Mouse (Mus musculus) MEL (cell line): Measurements from ENCODE around the gene 1520401A03Rik. TPM values are rescaled to one million over a fixed set of nuclear protein-coding genes. Genes with fewer than 3 reads are reported as not detected.

ENCODE experiments used
- DNase-seq: peaks from one replicate; pipeline ENCODE4 v3.0.0; 2011; ENCODE audit warnings: low read depth, low spot score
- H3K27ac ChIP-seq: 2 replicates; pipeline ENCODE4 v1.5.1; 2012; ENCODE audit warnings: low read depth, mild to moderate bottlenecking, control low read depth, low read length, moderate library complexity; ENCODE audit not compliant: control insufficient read depth
- H3K27me3 ChIP-seq, 2 experiments: fragments of 150-350 bp in 1 of 2; sonication (generic) in 1 of 2; 2 replicates each; pipeline ENCODE4 v1.6.1; 2012; ENCODE audit warnings: low read length in 2 of 2, mild to moderate bottlenecking in 2 of 2, improper control_type of control experiment in 1 of 2, moderate library complexity in 1 of 2; ENCODE audit not compliant: insufficient read depth in 2 of 2, control insufficient read depth in 1 of 2
- H3K36me3 ChIP-seq, 2 experiments: 2 replicates each; pipeline ENCODE4 v1.6.1; 2012 to 2014; ENCODE audit warnings: low read length in 2 of 2, improper control_type of control experiment in 1 of 2, inconsistent platforms in 1 of 2, mild to moderate bottlenecking in 1 of 2; ENCODE audit not compliant: insufficient read depth in 2 of 2, control insufficient read depth in 1 of 2
- H3K4me1 ChIP-seq, 2 experiments: fragments of 150-350 bp in 1 of 2; sonication (generic) in 1 of 2; 2 replicates each; pipeline ENCODE4 v1.6.1; 2012; ENCODE audit warnings: low read length in 2 of 2, improper control_type of control experiment in 1 of 2, mild to moderate bottlenecking in 1 of 2; ENCODE audit not compliant: insufficient read depth in 2 of 2, control insufficient read depth in 1 of 2
- H3K4me3 ChIP-seq, 2 experiments: fragments of 150-350 bp in 1 of 2; sonication (generic) in 1 of 2; 2 replicates each; pipeline ENCODE4 v1.5.1; 2012; ENCODE audit warnings: low read depth in 2 of 2, low read length in 2 of 2, mild to moderate bottlenecking in 2 of 2, moderate library complexity in 2 of 2, control low read depth in 1 of 2, improper control_type of control experiment in 1 of 2; ENCODE audit not compliant: control insufficient read depth in 1 of 2, insufficient read depth in 1 of 2
- H3K79me2 ChIP-seq: 2 replicates; pipeline ENCODE4 v1.6.1; 2012; ENCODE audit warnings: mild to moderate bottlenecking, low read length, moderate library complexity; ENCODE audit not compliant: control insufficient read depth, poor library complexity, insufficient read depth
- H3K9ac ChIP-seq: 2 replicates; pipeline ENCODE4 v1.6.1; 2012; ENCODE audit warnings: low read depth, mild to moderate bottlenecking, control low read depth, low read length, moderate library complexity; ENCODE audit not compliant: control insufficient read depth, poor library complexity, severe bottlenecking
- H3K9me3 ChIP-seq: fragments of 150-350 bp; sonication (generic); replicated peaks from 2 replicates; pipeline ENCODE4 v1.6.1; 2012; ENCODE audit warnings: mild to moderate bottlenecking, low read length, improper control_type of control experiment, moderate library complexity; ENCODE audit not compliant: insufficient read depth
- E2F4 ChIP-seq: IDR thresholded peaks from 2 replicates; pipeline ENCODE4 v1.6.1; 2011; ENCODE audit warnings: low read depth, low read length, improper control_type of control experiment, borderline replicate concordance
- ELF1 ChIP-seq: IDR thresholded peaks from 2 replicates; pipeline ENCODE4 v1.6.1; 2014; ENCODE audit warnings: low read depth, mild to moderate bottlenecking, inconsistent platforms, low read length, improper control_type of control experiment, moderate library complexity
- EP300 ChIP-seq, 2 experiments: IDR thresholded peaks; 2 replicates each; pipeline ENCODE4 v1.6.1; 2011; ENCODE audit warnings: improper control_type of control experiment in 2 of 2, low read length in 2 of 2, low read depth in 1 of 2, mild to moderate bottlenecking in 1 of 2
- ETS1 ChIP-seq: IDR thresholded peaks from 2 replicates; pipeline ENCODE4 v1.6.1; 2012; ENCODE audit warnings: low read depth, mild to moderate bottlenecking, inconsistent platforms, low read length, improper control_type of control experiment, moderate library complexity
- GABPA ChIP-seq: IDR thresholded peaks from 2 replicates; pipeline ENCODE4 v1.6.1; 2012; ENCODE audit warnings: low read depth, mild to moderate bottlenecking, inconsistent platforms, low read length, improper control_type of control experiment, moderate library complexity
- KAT2A ChIP-seq: conservative IDR thresholded peaks from 2 replicates; pipeline ENCODE4 v1.6.1; 2012; ENCODE audit warnings: low read depth, low read length, improper control_type of control experiment, inconsistent platforms
- MAFK ChIP-seq: IDR thresholded peaks from 2 replicates; pipeline ENCODE4 v1.6.1; 2011; ENCODE audit warnings: low read depth, mild to moderate bottlenecking, low read length, improper control_type of control experiment, borderline replicate concordance
- MYC ChIP-seq: IDR thresholded peaks from 2 replicates; pipeline ENCODE4 v1.6.1; 2011; ENCODE audit warnings: low read depth, mild to moderate bottlenecking, low read length, improper control_type of control experiment, moderate library complexity
- NRF1 ChIP-seq: IDR thresholded peaks from 2 replicates; pipeline ENCODE4 v1.6.1; 2014; ENCODE audit warnings: low read depth, mild to moderate bottlenecking, inconsistent platforms, low read length, improper control_type of control experiment, moderate library complexity; ENCODE audit not compliant: poor library complexity, insufficient read depth, severe bottlenecking
- POLR2A ChIP-seq, 2 experiments: IDR thresholded peaks; 2 replicates each; pipeline ENCODE4 v1.6.1; 2011 to 2012; ENCODE audit warnings: low read length in 2 of 2, mild to moderate bottlenecking in 2 of 2, control low read depth in 1 of 2, improper control_type of control experiment in 1 of 2, low read depth in 1 of 2, moderate library complexity in 1 of 2; ENCODE audit not compliant: control insufficient read depth in 1 of 2, insufficient read depth in 1 of 2, poor library complexity in 1 of 2
- POLR2AphosphoS2 ChIP-seq: IDR thresholded peaks from 2 replicates; pipeline ENCODE4 v1.6.1; 2011; ENCODE audit warnings: low read length, improper control_type of control experiment
- POLR2AphosphoS5 ChIP-seq: IDR thresholded peaks from 2 replicates; pipeline ENCODE4 v1.6.1; 2012; ENCODE audit warnings: low read depth, borderline replicate concordance, mild to moderate bottlenecking, inconsistent platforms, low read length, moderate library complexity, mixed read lengths
- RCOR1 ChIP-seq: IDR thresholded peaks from 2 replicates; pipeline ENCODE4 v1.6.1; 2012; ENCODE audit warnings: low read depth, mild to moderate bottlenecking, inconsistent platforms, low read length, improper control_type of control experiment
- SMC3 ChIP-seq: IDR thresholded peaks from 2 replicates; pipeline ENCODE4 v1.6.1; 2011; ENCODE audit warnings: low read depth, low read length, improper control_type of control experiment
- TAL1 ChIP-seq: IDR thresholded peaks from 2 replicates; pipeline ENCODE4 v1.6.1; 2012; ENCODE audit warnings: mild to moderate bottlenecking, inconsistent platforms, low read length, moderate library complexity, mixed read lengths
- TBP ChIP-seq: IDR thresholded peaks from 2 replicates; pipeline ENCODE4 v1.8.0; 2011; ENCODE audit warnings: low read depth, low read length, improper control_type of control experiment
- UBTF ChIP-seq: IDR thresholded peaks from 2 replicates; pipeline ENCODE4 v1.6.1; 2012; ENCODE audit warnings: low read depth, mild to moderate bottlenecking, inconsistent platforms, low read length, improper control_type of control experiment, moderate library complexity, borderline replicate concordance; ENCODE audit not compliant: insufficient read depth
- USF1 ChIP-seq: IDR thresholded peaks from 2 replicates; pipeline ENCODE4 v1.6.1; 2014; ENCODE audit warnings: low read depth, mild to moderate bottlenecking, inconsistent platforms, low read length, improper control_type of control experiment, moderate library complexity
- USF2 ChIP-seq, 2 experiments: IDR thresholded peaks; 2 replicates each; pipeline ENCODE4 v1.6.1; 2011 to 2012; ENCODE audit warnings: improper control_type of control experiment in 2 of 2, low read length in 2 of 2, borderline replicate concordance in 1 of 2, inconsistent platforms in 1 of 2, low read depth in 1 of 2, mild to moderate bottlenecking in 1 of 2; ENCODE audit not compliant: insufficient read depth in 1 of 2
- ZC3H11A ChIP-seq: IDR thresholded peaks from 2 replicates; pipeline ENCODE4 v1.6.1; 2012; ENCODE audit warnings: low read depth, mild to moderate bottlenecking, inconsistent platforms, low read length, improper control_type of control experiment
- ZKSCAN1 ChIP-seq: IDR thresholded peaks from 2 replicates; pipeline ENCODE4 v1.6.1; 2012; ENCODE audit warnings: low read depth, mild to moderate bottlenecking, inconsistent platforms, low read length, improper control_type of control experiment, moderate library complexity
- polyA plus RNA-seq, 2 experiments: library from polyadenylated mRNA; stranded (reverse) in 1 of 2; unstranded in 1 of 2; fragments of >175 nt in 1 of 2; fragments of >200 nt in 1 of 2; gene quantifications; 2 replicates each; pipeline versions ENCODE4 v1.2.1 to v1.2.4; 2012; ENCODE audit warnings: low replicate concordance in 2 of 2, low read depth in 1 of 2; ENCODE audit not compliant: insufficient read length in 2 of 2, insufficient read depth in 1 of 2, missing spikeins in 1 of 2
- total RNA-seq: library from RNA; depleted of rRNA; stranded (reverse); fragments of 300-350 nt; gene quantifications from 2 replicates; pipeline ENCODE4 v1.2.3, GENCODE M21; 2012

The 1520401A03Rik gene
- total and polyA plus RNA-seq, 3 experiments = not detected

DNA sequence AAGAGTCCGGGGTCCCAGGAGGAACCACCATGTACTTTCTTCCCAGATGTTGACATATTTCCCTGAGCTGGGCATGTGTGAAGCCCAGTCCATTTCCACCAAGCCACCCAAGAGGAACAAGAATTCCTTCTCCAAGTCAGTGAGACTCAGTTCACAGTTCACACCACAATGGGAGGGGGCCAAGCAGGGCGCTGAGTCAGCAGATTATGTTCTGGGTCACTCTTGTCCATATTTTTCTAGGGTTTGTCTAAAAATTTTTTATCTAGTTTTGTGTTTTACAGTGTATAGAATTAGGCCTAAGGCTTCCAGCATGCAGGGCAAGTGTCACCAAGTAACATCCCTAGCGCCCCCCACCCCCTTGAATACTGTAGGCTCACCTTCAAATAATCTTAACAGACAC lies 38.6 kb upstream of the 1520401A03Rik start:
- no peaks in the 10 kb centered on the region for H3K27me3 ChIP-seq
- no peaks in the 10 kb centered on the region for H3K36me3 ChIP-seq
- no peak overlapping the region for H3K9ac ChIP-seq
- H3K9me3 ChIP-seq = no peaks in the 10 kb centered on the region
- no peak for DNase-seq
- no peaks in the 10 kb centered on the region for H3K79me2 ChIP-seq
- no peaks in the 10 kb centered on the region for H3K4me1 ChIP-seq
- H3K4me3 ChIP-seq = no peak overlapping the region
- no peak for TF ChIP-seq ELF1
- TF ChIP-seq USF2 (IDR thresholded peaks at IDR 0.05; ENCODE audit: borderline replicate concordance in 1 of 2, insufficient read depth in 1 of 2, low read depth in 1 of 2, low read length in 2 of 2) = no peak
- no peak for TF ChIP-seq UBTF
- TF ChIP-seq MAFK = peak; percentile 85
- TF ChIP-seq, all 39 proteins: peak for 1
- H3K27ac ChIP-seq = no peak overlapping the region

DNA sequence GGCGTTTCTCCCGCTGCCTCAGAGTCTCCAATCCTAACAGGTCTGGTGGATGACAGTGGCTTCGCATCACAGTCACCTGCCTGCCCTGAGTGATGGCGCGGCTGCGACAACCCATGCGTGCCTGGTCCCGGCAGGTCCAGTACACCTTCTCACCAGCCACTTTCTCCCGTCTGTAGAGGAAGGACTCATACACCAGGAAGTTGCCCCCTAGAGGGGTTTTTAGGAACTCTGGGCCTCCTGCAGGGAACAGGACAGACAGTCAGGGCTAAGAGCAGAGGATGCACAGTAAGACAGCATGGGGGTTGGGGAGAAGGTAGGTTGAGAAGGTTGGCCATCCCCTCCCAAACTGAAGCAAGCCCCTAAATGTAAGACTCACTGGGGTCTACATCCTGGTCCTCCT lies 37.6 kb upstream of the 1520401A03Rik start:
- Histone ChIP-seq H3K9ac (no peak overlapping the region), H3K9me3 (no peaks in the 10 kb centered on the region), H3K36me3 (no peaks in the 10 kb centered on the region), H3K79me2 (no peaks in the 10 kb centered on the region), H3K27me3 (no peaks in the 10 kb centered on the region), H3K27ac (no peak overlapping the region), H3K4me1 (no peaks in the 10 kb centered on the region), H3K4me3 (no peak overlapping the region)
- no peak for DNase-seq
- TF ChIP-seq TAL1 (no peak), MYC (no peak), ETS1 (no peak), EP300 (IDR thresholded peaks at IDR 0.05; ENCODE audit: low read depth in 1 of 2, low read length in 2 of 2) (no peak), GABPA (no peak), RCOR1 (no peak), ZC3H11A (no peak), KAT2A (no peak), USF2 (IDR thresholded peaks at IDR 0.05; ENCODE audit: borderline replicate concordance in 1 of 2, insufficient read depth in 1 of 2, low read depth in 1 of 2, low read length in 2 of 2) (no peak)

DNA sequence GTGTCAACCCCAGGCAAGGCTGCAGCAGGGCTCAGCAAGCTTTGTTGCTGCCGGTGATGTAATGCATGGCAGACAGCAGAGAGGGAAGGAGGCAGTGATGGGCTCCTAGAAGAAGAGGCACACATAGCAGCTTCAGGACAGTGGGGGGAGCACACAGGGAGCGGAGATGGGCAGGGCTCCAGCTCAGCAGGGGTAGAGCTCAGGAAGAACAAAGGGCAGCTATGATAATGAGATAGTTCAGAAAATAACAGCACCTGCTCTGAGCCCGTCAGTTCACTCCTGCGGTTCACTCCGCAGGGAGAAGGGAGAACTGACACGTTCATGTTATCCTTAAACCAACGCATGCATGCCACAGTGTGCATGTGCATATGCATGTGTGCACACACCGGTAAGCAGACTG lies 36.2 kb upstream of the 1520401A03Rik start:
- Histone ChIP-seq H3K9ac (no peak overlapping the region), H3K36me3 (no peaks in the 10 kb centered on the region), H3K4me3 (no peak overlapping the region), H3K9me3 (no peaks in the 10 kb centered on the region), H3K4me1 (no peaks in the 10 kb centered on the region), H3K27me3 (no peaks in the 10 kb centered on the region), H3K27ac (no peak overlapping the region), H3K79me2 (no peaks in the 10 kb centered on the region)
- DNase-seq = no peak
- TF ChIP-seq SMC3 = no peak
- no peak for TF ChIP-seq UBTF
- no peak for TF ChIP-seq USF1
- no peak for TF ChIP-seq TAL1
- no peak for TF ChIP-seq NRF1
- no peak for TF ChIP-seq RCOR1
- TF ChIP-seq POLR2AphosphoS2 = no peak
- TF ChIP-seq POLR2A (IDR thresholded peaks at IDR 0.05; ENCODE audit: control insufficient read depth in 1 of 2, insufficient read depth in 1 of 2, low read depth in 1 of 2, low read length in 2 of 2, poor library complexity in 1 of 2) = no peak
- no peak for TF ChIP-seq MAFK
- no peak for TF ChIP-seq ZKSCAN1
- TF ChIP-seq POLR2AphosphoS5 = no peak
- no peak for TF ChIP-seq KAT2A
- no peak for TF ChIP-seq TBP
- no peak for TF ChIP-seq E2F4
- TF ChIP-seq ELF1 = no peak
- no peak for TF ChIP-seq ETS1
- no peak for TF ChIP-seq EP300 (IDR thresholded peaks at IDR 0.05; ENCODE audit: low read depth in 1 of 2, low read length in 2 of 2)
